Mouse (Mus musculus) stomach, embryonic 14.5 days (tissue): ENCODE results near the gene Plxna4. TPM values are rescaled to one million over a fixed set of nuclear protein-coding genes. Genes with fewer than 3 reads are reported as not detected.

Source experiments
- ATAC-seq: fragments of 200-750 bp; cut with Nextera tagmentation; 2 replicates; pipeline ENCODE4 v1.8.0; 2017; ENCODE audit warnings: low read depth, moderate TSS enrichment; ENCODE audit not compliant: insufficient number of reproducible peaks, insufficient read depth, low FRiP score
- H3K27ac ChIP-seq: fragments of 300-500 bp; sonication (generic); 2 replicates; pipeline ENCODE4 v1.5.1; 2014; ENCODE audit warnings: mild to moderate bottlenecking, low read length, moderate library complexity, mixed read lengths
- H3K27me3 ChIP-seq: fragments of 300-500 bp; sonication (generic); 2 replicates; pipeline ENCODE4 v1.6.1; 2014; ENCODE audit warnings: low read length, control low read depth, mixed read lengths; ENCODE audit not compliant: control insufficient read depth, insufficient read depth
- H3K36me3 ChIP-seq: fragments of 300-500 bp; sonication (generic); 2 replicates; pipeline ENCODE4 v1.6.1; 2014; ENCODE audit warnings: mild to moderate bottlenecking, control low read depth, low read length, moderate library complexity, mixed read lengths; ENCODE audit not compliant: control insufficient read depth, insufficient read depth
- H3K4me1 ChIP-seq: fragments of 300-500 bp; sonication (generic); 2 replicates; pipeline ENCODE4 v1.6.1; 2014; ENCODE audit warnings: low read length, control low read depth, mixed read lengths; ENCODE audit not compliant: control insufficient read depth, insufficient read depth
- H3K4me2 ChIP-seq: fragments of 300-500 bp; sonication (generic); replicated peaks from 2 replicates; pipeline ENCODE4 v1.6.1; 2014; ENCODE audit warnings: low read depth, low read length, control low read depth
- H3K4me3 ChIP-seq: fragments of 300-500 bp; sonication (generic); 2 replicates; pipeline ENCODE4 v1.5.1; 2014; ENCODE audit warnings: low read depth, low read length, control low read depth
- H3K9ac ChIP-seq: fragments of 300-500 bp; sonication (generic); replicated peaks from 2 replicates; pipeline ENCODE4 v1.6.1; 2014; ENCODE audit warnings: low read depth, mild to moderate bottlenecking, control low read depth, low read length, moderate library complexity, mixed read lengths
- H3K9me3 ChIP-seq: fragments of 300-500 bp; sonication (generic); 2 replicates; pipeline ENCODE4 v1.6.1; 2016; ENCODE audit warnings: low read depth, low read length, control low read depth; ENCODE audit not compliant: control insufficient read depth
- WGBS: fragments of 180-500 bp; shearing (Covaris S2); extraction: QIAGEN DNeasy Blood & Tissue Kit; methylation state at CpG from one replicate; pipeline ENCODE4 v1.1.7; 2014; 5-methylcytosine and 5-hydroxymethylcytosine counted together
- polyA plus RNA-seq: library from polyadenylated mRNA; unstranded; fragments of >200 nt; fragmentation: Nextera tagmentation; extraction: Ambion mirVana; gene quantifications from 2 replicates; pipeline ENCODE4 v1.2.1, GENCODE M21; 2014

Plxna4 gene
- polyA plus RNA-seq, 1 experiment from 2014 or later, result 3.7 TPM

GRCm38 (mm10) chr6:32120931-32121330, 467.1 kb downstream of the Plxna4 start:
- Histone ChIP-seq H3K4me3 (no peak overlapping the region), H3K9me3 (no peaks in the 10 kb centered on the region), H3K27ac (no peak overlapping the region), H3K36me3 (no peaks in the 10 kb centered on the region), H3K4me1 (no peaks in the 10 kb centered on the region), H3K4me2 (no peak overlapping the region), H3K9ac (no peak overlapping the region), H3K27me3 (no peaks in the 10 kb centered on the region)
- WGBS, result 53% methylated on average over 1 of the region's 1 CpGs
- ATAC-seq, result no peak

DNA sequence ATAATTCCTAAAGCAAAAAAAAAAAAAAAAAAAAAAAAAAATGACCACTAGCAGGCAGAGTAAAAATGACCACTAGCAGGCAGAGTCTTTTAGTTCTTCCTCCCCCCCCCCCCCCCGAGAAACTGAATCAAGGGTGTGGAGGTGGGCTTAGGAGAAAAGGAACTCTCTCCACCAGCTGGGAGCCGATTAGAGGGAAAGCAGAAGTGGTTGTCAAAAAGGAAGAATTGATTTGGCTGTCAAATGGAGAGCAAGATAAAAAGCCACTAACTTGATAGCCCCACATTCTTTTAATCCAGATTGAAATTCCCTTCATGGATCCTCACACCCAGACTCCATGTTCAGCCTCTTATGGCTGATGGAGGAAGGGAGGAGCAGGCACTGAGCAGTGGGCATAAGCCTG, 478.8 kb downstream of the Plxna4 start:
- no peak for ATAC-seq
- no peak overlapping the region for H3K4me2 ChIP-seq
- 48% methylated on average over 2 of the region's 2 CpGs for WGBS

DNA sequence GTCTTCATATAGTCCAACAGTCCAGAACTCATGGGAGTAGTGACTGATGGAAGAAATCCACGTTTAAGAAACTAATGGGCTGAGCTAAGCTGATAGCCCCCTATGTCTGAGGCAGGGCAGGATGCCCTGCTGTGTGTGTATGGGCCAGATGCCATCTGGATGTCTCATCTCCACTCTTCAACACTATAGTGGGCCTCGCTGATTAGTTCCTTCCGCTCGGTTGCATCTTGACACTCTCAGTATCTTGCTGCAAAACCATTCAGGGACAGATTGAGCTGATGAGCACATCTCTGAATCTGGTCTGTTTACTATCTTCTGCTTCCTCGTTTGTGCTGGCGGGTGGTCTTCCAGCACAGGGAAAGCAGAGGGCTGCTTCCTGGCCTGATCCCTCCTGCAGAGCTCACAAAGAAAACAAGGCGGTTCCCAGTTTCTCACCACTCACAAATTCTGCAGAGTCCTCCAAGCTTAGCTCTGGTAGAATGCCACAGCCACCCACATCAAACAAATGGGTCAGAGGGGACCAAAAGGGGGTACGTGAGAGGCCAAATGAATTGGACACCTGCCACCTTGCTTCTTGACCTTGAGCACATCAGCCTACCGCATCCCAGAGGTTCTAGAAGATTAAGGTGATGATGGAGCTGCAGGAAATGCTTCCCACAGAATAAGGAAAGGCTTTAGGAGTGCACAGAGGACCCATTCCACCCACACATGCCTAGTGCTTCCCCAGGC, 482.3 kb downstream of the Plxna4 start:
- no peaks in the 10 kb centered on the region for H3K4me1 ChIP-seq
- ATAC-seq, result no peak

More for the DNA sequence above, 478.8 kb downstream of the Plxna4 start:
- no peaks in the 10 kb centered on the region for H3K9me3 ChIP-seq
- H3K27me3 ChIP-seq, result no peaks in the 10 kb centered on the region
- no peaks in the 10 kb centered on the region for H3K4me1 ChIP-seq
- no peak overlapping the region for H3K27ac ChIP-seq
- H3K9ac ChIP-seq, result no peak overlapping the region
- no peak overlapping the region for H3K4me3 ChIP-seq
- no peaks in the 10 kb centered on the region for H3K36me3 ChIP-seq

More for the DNA sequence above, 482.3 kb downstream of the Plxna4 start:
- H3K9me3 ChIP-seq, result no peaks in the 10 kb centered on the region
- H3K27me3 ChIP-seq, result no peaks in the 10 kb centered on the region
- no peak overlapping the region for H3K27ac ChIP-seq
- H3K4me2 ChIP-seq, result no peak overlapping the region
- no peak overlapping the region for H3K9ac ChIP-seq
- no peak overlapping the region for H3K4me3 ChIP-seq
- 46% methylated on average over 9 of the region's 9 CpGs for WGBS
- H3K36me3 ChIP-seq, result no peaks in the 10 kb centered on the region
